Mouse (Mus musculus) right cerebral cortex, postnatal 4 days (tissue): ENCODE data around the gene Oosp2.

ENCODE experiments used
- DNase-seq: peaks from one replicate; pipeline ENCODE4 v3.0.0-alpha.2; 2022

The Oosp2 gene

GRCm38 (mm10) chr19:11602026-11602425 lies 58.3 kb downstream of the Oosp2 start:
- DNase-seq = peak; percentile 2

DNA sequence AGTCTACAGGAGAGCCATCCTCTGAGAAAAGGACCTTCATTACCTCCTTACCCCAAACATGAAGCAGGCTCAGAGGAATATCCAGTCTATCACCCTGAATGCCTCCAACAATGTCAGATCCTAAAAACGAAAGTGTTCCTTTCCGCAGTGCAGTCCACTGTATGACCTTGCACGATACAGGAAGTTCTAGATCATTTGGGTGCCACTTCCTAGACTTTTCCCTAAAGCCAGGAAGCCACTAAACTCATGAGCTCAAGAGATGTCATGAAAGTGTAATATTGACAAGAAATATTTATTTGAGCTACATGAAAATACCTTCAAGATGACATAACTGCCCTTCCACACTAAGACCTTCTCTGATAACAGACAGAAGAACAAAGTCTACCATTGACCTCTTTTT lies 59.0 kb downstream of the Oosp2 start:
- DNase-seq = no peak
